Mouse (Mus musculus): ENCODE results near the gene Sipa1l1. TPM values are rescaled to one million over a fixed set of nuclear protein-coding genes. Genes with fewer than 3 reads are reported as not detected.

The Sipa1l1 gene
- total RNA-seq, 2 experiments from 2014 or later = 242 to 306 TPM

DNA sequence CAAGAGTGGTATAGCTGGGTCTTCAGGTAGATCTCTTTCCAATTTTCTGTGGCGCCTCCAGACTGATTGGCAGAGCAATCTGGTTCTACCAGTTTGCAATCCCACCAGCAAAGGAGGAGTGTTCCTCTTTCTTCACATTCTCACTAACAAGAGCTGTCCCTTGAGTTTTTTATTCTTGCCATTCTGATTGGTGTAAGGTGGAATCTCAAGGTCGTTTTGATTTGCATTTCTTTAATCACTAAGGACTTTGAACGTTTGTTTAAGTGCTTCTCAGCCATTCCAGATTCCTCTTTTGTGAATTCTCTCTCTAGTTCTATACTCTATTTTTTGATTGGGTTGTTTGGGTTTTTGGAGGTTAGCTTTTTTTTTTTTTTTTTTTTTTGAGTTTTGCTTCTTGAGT, 151.1 kb downstream of the Sipa1l1 start:
- intact Hi-C loops (cut with DNase I) = no loop called here
- no peak for DNase-seq (ENCODE audit: low spot score in 2 of 2)

DNA sequence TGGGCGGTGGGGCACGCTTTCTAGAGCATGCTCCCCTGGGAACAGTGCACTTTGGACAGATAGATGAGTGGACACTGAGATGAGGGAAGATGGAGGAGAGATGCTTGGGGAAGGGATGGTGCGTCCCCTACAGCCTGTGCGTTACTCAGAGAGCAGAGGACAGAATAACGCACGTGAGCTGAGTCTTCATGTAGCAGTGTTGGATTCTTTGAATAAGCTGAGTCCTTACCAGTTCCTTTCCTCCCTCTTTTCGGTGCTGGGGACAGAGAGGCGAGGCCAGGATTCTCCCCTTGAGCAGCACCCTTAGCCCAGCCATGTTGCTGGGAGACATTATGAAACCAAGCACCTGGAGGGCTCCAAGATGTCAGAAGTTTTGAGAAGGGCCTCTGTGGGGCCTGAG, 152.3 kb downstream of the Sipa1l1 start:
- DNase-seq (ENCODE audit: low spot score in 2 of 2) = no peak
- intact Hi-C loops (cut with DNase I) = no loop called here

DNA sequence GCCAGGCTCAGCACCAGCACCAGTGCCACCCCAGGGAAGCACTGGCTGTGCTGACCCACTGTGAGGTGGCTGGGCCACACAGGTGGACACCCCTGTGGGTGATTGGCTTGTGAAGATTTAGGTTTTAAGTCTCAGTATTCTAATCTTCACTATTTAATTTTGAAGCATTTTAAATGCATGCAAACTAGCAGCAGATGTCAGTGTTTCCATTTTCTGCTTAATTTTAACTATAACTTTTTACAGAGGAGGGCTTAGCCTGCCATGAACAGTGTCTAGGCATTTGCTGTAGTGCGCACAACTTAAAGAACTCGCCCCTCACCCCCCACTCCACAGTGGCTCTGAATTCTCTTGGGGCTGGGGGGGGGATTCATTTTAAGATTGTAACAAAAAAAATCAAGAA, 152.7 kb downstream of the Sipa1l1 start:
- intact Hi-C loops (cut with DNase I) = no loop called here
- DNase-seq (ENCODE audit: low spot score in 2 of 2) = no peak

DNA sequence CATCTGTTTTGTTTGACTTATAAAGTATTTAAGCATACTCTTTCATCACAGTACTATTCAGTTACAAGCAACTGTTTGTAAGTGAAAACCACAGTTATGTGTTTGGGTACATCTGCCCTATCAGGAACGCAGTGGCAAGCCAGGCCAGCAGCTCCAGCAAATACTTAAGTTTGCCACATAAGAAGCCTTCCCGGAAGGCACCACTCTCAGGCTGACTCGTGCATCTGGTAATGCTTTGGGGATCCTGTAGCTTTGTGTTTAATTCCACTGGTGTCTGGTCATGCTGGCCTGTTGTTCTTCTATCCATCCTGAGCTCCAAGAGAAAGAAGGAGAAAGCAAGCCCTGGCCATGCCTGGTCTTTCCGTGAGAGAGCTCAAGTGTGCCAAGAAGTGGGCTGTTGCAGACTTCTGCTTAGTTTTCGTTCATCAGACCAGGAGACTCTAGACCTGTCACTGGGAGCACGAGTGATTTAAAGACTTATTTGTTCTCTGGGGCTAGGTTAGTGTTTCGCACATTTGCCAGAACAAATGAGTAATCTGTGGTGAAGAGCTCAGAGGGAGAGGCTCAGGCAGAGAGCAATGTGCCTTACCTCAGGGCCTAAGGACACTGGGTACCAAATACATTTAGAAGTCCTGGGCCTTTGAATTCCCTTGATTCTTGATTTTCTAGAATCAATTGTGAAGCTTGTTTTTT, 153.8 kb downstream of the Sipa1l1 start:
- intact Hi-C loops (cut with DNase I) = no loop called here
- no peak for DNase-seq (ENCODE audit: low spot score in 2 of 2)

DNA sequence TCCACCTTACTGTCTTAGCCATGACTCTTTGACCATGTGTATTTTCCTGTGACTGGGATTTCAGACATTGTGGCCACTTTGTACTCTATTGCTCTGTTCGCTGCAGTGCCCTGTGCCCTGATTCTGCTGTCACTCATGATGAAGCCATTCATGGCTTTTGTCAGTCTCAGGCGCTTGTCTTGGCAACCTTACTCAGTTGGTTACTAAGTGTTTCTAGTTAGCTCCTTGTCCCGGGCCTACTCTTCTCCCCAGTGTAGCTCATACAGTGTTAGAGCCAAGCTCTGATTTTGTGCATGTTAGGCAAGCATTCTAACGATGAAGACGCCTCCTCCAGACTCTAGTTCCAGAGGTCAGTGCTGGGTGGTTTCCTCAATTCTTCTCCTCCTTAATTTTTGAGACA, 155.5 kb downstream of the Sipa1l1 start:
- no peak for DNase-seq (ENCODE audit: low spot score in 2 of 2)
- intact Hi-C loops (cut with DNase I) = no loop called here

DNA sequence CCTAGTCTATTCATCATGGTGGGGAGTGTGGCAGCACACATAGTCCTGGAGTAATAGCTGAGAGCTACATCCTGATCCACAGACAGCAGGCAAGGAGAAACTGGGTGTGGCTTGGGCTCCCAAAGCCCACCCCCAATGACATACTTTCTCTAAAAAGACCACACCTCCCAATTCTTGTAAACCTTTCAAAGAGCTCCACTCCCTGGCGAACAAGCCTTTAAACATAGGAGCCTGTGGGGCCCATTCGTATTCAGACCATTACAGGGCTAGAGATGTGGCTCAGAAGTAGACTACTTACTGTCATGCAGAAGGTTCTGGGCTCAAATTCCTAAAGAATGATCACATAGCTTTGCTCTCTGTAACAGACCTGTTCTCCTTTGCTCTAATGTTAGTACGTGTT, 156.4 kb downstream of the Sipa1l1 start:
- no peak for DNase-seq (ENCODE audit: low spot score in 2 of 2)
- intact Hi-C loops (cut with DNase I) = no loop called here

DNA sequence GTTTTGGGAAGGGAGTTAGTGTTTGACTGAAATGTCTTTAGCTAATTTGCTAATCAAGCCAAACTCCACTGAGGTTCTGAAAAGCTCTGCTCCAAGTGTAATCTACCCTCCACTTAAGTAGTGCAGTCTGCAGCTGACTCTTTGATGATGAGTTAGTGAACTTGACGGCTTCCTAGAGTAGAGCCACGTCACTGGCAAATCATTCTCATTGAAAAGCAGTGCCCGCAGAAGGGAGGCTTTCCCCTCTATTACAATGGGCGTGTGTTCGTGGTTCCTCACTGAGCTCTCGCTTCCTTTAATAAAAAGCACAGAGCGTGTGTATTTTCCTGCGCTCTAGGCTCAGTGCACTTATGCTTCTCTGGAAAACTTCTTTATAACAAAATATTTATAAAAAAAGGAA, 157.3 kb downstream of the Sipa1l1 start:
- intact Hi-C loops (cut with DNase I) = no loop called here
- DNase-seq (ENCODE audit: low spot score in 2 of 2) = no peak

DNA sequence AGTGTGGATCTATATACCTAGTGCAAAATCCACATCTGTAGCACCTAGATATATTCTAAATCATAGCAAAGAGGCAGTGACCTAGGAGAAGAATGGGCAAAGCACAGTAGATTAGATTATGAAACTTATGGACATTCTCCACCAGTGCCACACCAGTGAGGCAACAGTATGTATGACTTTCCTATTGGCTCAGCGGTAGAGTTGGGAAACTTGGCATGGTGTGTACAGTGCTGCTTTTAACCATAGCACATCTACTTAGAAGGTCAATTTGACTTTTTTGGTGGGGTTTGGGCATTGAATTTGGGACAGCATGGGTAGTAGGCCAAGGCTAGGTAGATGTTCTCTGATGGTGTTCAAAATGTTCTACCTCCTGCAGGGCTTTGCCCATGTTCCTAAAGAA, 159.0 kb downstream of the Sipa1l1 start:
- intact Hi-C loops (cut with DNase I) = no loop called here
- no peak for DNase-seq (ENCODE audit: low spot score in 2 of 2)

DNA sequence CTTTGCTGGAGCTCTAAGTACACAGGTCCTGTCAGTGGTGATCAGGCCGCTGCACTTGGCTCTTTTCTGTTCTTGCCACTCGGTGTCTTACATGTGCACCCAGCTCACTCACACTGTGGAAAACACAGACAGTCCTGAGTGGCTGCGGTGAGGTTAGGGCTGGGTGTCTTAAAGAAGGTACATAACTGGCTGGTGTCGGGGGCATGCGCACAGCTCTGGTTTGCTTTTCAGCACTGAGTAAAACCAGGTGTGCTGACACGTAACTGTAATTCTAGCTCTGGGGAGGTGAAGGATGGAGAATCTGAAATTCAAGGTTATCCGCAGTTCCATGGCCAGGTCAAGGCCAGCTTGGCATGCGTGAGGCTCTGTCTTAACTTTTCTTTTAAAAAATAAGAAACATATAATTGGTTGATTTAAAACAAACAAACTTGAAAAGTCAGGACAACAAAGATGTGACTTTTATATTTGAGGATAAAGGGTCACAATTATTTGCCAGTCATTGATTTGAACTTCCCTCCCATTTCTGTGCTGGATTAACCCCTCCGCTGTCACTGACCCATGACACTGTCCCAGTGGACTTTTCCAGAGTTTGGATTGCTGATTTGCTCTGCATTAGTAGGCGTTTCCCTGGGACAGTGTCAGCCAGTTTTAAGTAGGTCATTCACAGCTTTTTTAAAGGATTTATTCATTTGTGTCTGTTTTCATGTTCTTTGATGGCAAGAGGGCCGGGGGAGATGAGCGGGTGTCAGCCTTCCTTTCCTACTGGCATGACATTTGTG, 163.9 kb downstream of the Sipa1l1 start:
- intact Hi-C loops (cut with DNase I) = loop anchor here (10.0 kb wide), 1 partner anchor 158 kb away; no protein-coding TSS in a partner anchor
- DNase-seq (ENCODE audit: low spot score in 2 of 2) = no peak

DNA sequence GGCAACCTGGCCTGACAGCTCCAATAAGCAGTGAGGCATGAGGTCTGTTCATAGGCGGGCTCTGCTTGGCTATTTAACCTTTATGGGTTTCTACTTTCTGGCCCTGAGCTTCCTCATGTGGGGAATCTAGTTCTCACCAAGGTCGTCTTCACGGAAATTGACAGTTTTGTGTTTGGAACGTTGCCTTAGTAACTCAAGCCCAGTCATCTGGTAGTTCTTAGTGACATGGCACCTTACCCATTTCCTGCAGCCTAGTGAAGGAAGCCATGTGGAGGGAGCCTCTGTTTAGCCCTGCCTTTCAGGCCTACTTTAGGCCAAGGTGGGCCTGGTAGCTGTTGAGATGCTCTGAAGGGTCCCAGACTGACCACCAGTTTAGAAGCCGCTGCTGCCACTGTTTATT, 164.9 kb downstream of the Sipa1l1 start:
- no peak for DNase-seq (ENCODE audit: low spot score in 2 of 2)
- intact Hi-C loops (cut with DNase I) = loop anchor here (10.0 kb wide), 1 partner anchor 159 kb away; no protein-coding TSS in a partner anchor

DNA sequence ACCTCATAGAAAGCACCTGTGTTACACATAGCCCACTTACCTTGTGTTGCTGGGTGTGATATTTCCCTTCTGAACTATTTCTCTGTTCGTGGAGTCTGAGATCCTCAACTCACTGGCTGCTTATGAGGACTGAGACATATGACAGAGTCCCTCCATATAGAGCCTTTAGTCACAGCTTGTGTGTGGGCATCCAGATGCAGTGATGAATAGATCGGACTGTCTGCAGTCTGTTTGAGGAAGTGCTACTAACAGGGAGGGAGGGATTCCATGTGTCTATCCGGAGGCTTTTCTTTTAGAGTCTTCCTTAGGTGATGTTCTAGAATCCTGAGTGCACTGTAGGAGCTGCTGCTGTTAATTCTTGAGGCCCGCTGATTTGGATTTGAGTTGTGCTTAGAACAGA, 165.4 kb downstream of the Sipa1l1 start:
- DNase-seq (ENCODE audit: low spot score in 2 of 2) = no peak
- intact Hi-C loops (cut with DNase I) = loop anchor here (10.0 kb wide), 1 partner anchor 160 kb away; no protein-coding TSS in a partner anchor

DNA sequence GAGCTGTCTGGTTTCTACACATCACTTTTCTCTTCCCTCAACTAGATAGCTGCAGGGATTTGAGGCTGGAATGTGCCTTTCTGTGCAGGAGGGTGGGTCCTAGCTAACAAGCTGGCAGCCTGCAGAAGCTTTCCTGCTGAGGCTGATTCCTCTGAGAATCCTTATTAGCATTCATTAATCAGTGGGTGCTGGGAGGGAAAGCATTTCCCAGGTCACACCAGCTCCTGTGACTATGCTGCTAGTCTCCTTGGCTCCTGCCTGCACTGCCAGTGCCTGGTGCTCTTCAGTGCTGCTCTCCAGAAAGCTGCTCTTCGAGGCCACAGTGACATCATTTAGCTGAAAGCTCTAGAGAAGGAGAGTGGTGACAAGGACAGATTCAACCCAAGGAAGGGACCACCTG, 166.0 kb downstream of the Sipa1l1 start:
- intact Hi-C loops (cut with DNase I) = loop anchor here (10.0 kb wide), 1 partner anchor 160 kb away; no protein-coding TSS in a partner anchor
- no peak for DNase-seq (ENCODE audit: low spot score in 2 of 2)

DNA sequence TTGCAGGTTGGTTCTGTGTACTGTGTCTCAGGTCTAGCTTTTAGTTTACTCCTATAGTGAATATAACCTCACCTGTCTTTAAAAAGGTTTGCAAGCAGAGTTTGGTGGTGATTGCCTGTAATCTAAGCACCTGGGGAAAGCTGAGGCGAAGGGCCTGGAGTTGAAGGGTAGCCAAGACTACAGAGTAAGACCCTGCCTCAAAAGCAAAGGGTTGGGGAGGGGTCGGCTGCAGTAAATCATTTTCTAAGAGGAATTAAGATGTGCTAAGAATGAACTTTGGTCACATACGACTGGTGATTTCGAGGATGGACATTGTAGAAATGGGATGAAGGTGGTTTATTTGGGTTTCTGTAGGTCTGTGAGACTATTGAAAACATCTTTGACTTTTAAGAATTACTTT, 169.4 kb downstream of the Sipa1l1 start:
- no peak for DNase-seq (ENCODE audit: low spot score in 2 of 2)
- intact Hi-C loops (cut with DNase I) = loop anchor here (10.0 kb wide), 1 partner anchor 164 kb away; no protein-coding TSS in a partner anchor

DNA sequence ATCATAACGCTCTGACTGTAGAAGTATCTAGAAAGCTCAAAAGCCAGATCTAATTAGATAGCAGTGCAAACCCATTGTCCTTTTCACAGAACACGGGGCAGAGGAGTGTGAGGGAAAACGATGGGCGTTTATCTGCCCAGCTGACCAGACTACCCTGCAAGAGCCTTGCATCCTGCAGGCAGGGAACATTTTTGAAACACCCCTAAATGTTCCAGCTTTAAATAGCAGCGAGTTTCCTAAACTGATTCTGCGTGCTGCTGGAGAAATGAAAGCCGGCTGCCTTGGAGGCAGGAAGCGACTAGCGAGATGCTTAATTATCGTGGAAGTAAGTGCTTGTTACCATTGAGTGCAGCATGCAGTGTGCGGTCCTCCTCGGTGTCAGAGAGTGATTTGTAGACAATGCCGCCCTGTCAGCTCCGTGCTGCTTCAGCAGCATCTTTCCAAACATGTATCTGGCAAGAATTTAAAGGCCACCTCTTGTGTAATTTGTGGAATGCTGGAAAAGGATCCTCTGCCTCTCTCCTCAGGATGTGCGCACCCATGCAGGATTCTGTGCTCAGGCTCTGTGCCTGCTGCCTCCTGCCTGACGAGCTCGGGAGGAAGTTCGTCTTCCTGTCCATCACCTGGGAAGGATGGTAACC, 170.2 kb downstream of the Sipa1l1 start:
- intact Hi-C loops (cut with DNase I) = loop anchor here (10.0 kb wide), 1 partner anchor 165 kb away; no protein-coding TSS in a partner anchor
- DNase-seq (ENCODE audit: low spot score in 2 of 2) = peak; percentile 68 to 69

DNA sequence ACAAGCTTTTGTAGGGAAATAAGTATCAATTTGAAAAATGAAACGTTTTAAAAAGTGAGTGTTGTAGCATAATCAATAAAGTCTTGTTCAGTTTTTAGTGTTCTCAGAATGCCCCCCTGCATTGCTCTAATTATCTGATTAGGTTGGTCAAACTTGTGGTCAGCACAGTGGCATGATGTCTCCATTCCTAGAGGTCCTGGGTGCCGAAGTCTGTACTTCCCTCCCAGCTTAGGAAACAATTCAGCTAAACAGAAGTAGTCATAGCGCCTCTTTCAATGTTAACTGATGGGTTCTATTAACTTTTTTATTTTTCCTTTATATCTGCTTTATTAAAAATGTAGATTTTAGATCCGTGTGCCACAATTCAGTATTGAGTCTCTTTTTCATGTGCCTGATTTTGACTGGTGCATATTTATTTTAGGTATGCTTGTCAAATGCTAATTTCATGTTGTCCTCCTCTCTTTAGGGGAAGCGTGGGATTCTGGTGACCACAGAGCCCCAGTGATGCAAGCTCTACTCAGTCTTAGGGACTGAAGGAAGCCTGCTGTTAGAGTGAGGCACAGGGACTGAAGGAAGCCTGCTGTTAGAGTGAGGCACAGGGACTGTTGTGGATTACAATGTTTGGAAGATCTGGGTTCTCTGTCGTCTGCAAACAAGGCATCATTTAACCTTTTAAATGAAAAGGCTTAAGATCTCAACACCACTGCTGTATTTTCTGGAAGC, 171.2 kb downstream of the Sipa1l1 start:
- intact Hi-C loops (cut with DNase I) = loop anchor here (5.0 kb wide), 2 partner anchors 47 to 127 kb away; no protein-coding TSS in a partner anchor
- DNase-seq (ENCODE audit: low spot score in 2 of 2) = no peak

DNA sequence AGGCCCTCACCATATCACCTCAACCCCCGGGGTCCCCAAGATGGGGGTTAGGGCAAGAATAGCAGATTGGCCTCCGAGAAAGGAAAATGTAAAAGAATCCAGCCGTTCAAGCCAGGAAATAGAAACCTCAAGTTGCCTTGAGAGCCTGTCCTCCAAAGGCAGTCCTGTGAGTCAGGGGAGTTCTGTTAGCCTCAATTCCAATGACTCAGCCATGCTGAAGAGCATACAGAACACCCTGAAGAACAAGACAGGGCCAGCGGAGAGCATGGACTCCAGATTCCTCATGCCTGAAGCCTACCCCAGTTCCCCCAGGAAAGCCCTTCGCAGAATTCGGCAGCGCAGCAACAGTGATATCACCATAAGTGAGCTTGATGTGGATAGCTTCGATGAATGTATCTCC, 172.1 kb downstream of the Sipa1l1 start:
- intact Hi-C loops (cut with DNase I) = loop anchor here (5.0 kb wide), 2 partner anchors 46 to 126 kb away; no protein-coding TSS in a partner anchor

DNA sequence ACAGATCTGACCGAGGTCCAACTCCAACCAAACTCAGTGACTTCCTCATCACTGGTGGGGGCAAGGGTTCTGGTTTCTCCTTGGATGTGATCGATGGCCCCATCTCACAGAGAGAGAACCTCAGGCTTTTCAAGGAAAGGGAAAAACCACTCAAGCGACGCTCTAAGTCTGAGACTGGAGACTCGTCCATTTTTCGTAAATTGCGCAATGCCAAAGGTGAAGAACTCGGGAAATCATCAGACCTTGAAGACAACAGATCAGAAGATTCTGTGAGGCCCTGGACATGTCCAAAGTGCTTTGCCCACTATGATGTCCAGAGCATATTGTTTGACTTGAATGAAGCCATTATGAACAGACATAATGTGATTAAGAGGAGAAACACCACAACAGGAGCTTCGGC, 172.6 kb downstream of the Sipa1l1 start:
- intact Hi-C loops (cut with DNase I) = loop anchor here (5.0 kb wide), 2 partner anchors 46 to 126 kb away; no protein-coding TSS in a partner anchor

More for the DNA sequence above, 172.1 kb downstream of the Sipa1l1 start:
- no peak for DNase-seq (ENCODE audit: low spot score in 2 of 2)

DNA sequence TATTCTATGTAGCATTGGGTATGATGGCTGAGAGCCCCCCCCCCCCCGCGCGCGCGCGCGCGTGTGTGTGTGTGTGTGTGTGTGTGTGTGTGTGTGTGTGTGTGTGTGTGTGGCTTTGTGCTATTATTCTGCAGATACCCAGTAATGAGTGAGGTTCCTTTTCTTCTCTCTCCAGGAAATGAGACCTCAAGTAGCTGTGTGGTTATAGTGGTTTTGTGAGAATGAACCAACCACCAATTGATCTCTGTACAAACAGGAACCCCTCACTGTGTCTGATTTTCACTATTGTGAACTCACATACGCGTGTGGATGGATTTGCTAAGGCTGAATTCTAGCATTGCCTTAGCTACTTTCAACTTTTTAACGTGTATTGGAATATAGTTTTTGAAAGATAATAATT, 181.0 kb downstream of the Sipa1l1 start:
- intact Hi-C loops (cut with DNase I) = no loop called here
- DNase-seq (ENCODE audit: low spot score in 2 of 2) = no peak

More for the DNA sequence above, 172.6 kb downstream of the Sipa1l1 start:
- no peak for DNase-seq (ENCODE audit: low spot score in 2 of 2)

DNA sequence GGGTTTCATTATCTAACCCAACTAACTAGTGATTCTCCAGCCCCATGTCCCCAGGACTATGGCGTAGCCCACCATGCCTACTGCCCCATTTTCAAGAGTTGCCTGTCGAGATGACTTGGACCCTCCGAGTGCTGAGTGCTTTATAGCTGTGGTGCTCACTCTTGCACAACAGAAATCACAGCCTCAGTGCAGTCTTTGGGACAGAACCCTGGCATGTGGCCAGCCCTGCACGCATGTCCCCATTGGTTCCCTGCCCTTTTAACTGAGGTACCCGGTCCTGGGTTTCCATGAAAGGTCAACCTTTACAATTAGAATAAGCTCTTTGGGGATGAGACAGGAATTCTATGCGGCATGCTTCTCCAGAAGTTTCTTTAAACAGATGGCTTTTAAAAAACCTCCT, 181.8 kb downstream of the Sipa1l1 start:
- intact Hi-C loops (cut with DNase I) = no loop called here
- no peak for DNase-seq (ENCODE audit: low spot score in 2 of 2)

DNA sequence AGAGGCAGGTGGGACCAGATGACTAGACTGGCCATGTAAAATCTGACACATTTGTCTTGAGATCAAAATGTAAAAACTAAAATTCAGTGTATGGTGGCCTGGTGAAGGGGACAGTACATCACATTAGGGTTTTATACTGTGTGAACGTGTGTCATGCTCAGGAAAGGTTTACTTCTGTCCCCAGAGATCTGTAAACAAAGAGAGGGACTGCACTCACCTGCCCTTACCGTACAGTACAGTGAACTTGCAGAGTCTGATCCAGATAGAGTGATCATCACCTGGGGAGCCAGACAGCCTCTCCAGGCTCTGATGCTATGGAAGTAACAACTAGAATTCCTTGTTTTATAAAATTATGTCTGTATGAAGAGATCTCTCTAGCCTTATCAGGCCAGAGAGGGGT, 184.5 kb downstream of the Sipa1l1 start:
- intact Hi-C loops (cut with DNase I) = no loop called here
- no peak for DNase-seq (ENCODE audit: low spot score in 2 of 2)
